Mouse (Mus musculus) macrophage (primary cell): ENCODE measurements around the gene Gm47189. TPM values are rescaled to one million over a fixed set of nuclear protein-coding genes. Genes with fewer than 3 reads are reported as not detected.
"Not testable (repeated sequence)": the region's sequence is repeated elsewhere in the genome, so short reads cannot be mapped to it uniquely, and the experiment has no call there.

Experiments used
- H3K27ac ChIP-seq: fragments of 350-480 bp; formaldehyde crosslinking; 2 replicates; pipeline ENCODE4 v1.9.0; 2021
- H3K36me3 ChIP-seq: fragments of 350-480 bp; formaldehyde crosslinking; 2 replicates; pipeline ENCODE4 v1.9.0; 2021; ENCODE audit errors: inconsistent target
- H3K4me3 ChIP-seq: fragments of 350-480 bp; formaldehyde crosslinking; 2 replicates; pipeline ENCODE4 v1.9.0; 2021; ENCODE audit errors: inconsistent target
- H3K79me2 ChIP-seq: fragments of 350-480 bp; formaldehyde crosslinking; 2 replicates; pipeline ENCODE4 v1.9.0; 2021; ENCODE audit errors: inconsistent target
- WGBS: methylation state at CpG from one replicate; pipeline ENCODE4 v1.1.7; 2026; ENCODE audit warnings: inconsistent platforms; ENCODE audit not compliant: missing documents; 5-methylcytosine and 5-hydroxymethylcytosine counted together
- polyA plus RNA-seq: library from polyadenylated mRNA; stranded (reverse); fragments of 250-400 nt; gene quantifications from 3 replicates; pipeline ENCODE4 v1.2.4, GENCODE M21; 2018; ENCODE audit warnings: inconsistent platforms
- total RNA-seq, 78 experiments: library from RNA; depleted of rRNA; stranded (reverse); fragments of 250-400 nt; gene quantifications; 1 replicate in 9 of 78; 2 replicates in 24 of 78; 3 replicates in 43 of 78; 4 replicates in 2 of 78; pipeline ENCODE4 v1.2.4; 2018; ENCODE audit warnings: inconsistent platforms in 56 of 78

The Gm47189 gene
- total RNA-seq (2018; cell fraction: chromatin; rRNA removed), result not detected
- not detected for total RNA-seq (2018; cell fraction: cytosol; rRNA removed)
- not detected for total RNA-seq (2018; cell fraction: nucleus; rRNA removed)
- polyA plus RNA-seq, result not detected in 3 replicates

DNA sequence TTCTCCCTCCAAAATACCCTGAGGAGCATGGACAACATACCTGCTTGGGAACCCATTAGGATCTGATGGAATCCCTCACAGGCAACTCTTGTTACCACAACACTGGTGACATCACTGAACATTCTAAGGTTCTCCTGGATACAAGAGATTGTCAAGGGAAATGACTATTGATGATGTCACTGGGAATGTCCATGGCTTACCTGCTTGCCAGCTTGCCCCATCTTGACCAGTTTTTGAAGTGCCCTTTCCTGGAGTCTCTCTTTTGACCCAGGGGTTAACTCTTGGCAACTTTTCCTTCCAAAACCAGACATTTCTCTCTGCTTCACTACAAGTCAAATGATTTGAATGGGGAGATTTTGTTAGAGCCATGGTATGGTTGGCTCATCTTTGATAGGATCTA is at the start of gene Gm47189:
Gene Gm47189 (minus strand): TSS at position 101 of the 400 bp plus-strand sequence.
- H3K36me3 ChIP-seq, H3K27ac ChIP-seq, H3K79me2 ChIP-seq, H3K4me3 ChIP-seq: not testable (repeated sequence)

DNA sequence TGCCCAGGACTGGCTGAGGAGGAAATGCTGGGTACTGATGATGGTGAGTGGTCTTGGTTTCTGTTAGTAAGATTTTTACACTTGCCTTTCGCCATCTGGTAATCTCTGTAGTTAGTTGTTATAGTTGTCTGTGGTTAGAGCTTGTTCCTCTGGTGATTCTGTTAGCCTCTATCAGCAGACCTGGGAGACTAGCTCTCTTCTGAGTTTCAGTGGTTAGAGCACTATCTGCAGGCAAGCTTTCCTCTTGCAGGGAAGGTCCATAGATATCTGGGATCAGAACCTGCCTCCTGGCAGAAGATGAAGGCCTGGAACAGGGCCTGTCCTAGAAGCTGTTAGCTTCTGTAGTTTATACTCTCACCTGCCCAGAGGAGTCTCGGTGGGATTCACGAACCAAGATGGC is 16.3 kb downstream of the Gm47189 start:
- H3K27ac ChIP-seq, H3K36me3 ChIP-seq, H3K79me2 ChIP-seq, H3K4me3 ChIP-seq: not testable (repeated sequence)
- WGBS, result no CpG with 5 or more reads among the region's 3 CpGs

DNA sequence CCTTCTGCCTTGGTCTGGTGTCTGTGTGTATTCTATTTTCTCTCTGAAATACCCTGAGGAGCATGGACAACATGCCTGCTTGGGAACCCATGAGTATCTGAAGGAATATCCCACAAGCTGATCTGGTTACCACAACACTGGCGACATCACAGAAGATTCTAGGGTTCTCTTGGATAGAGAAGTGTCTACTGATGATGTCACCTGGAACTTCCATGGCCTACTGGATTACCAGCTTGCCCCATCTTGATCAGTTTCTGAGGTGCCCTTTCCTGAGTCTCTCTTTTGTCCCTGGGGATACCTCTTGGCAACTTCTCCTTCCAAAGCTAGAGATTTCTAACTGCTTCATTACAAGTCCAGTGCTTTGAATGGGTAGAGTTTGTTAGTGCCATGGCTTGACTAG is 21.7 kb downstream of the Gm47189 start, which contains the start of gene Gm7929:
Gene Gm7929 (minus strand): TSS at position 101 of the 400 bp plus-strand sequence.
- not testable (repeated sequence) for H3K4me3 ChIP-seq, H3K27ac ChIP-seq, H3K36me3 ChIP-seq, H3K79me2 ChIP-seq
- WGBS, result no CpG with 5 or more reads among the region's 1 CpGs

DNA sequence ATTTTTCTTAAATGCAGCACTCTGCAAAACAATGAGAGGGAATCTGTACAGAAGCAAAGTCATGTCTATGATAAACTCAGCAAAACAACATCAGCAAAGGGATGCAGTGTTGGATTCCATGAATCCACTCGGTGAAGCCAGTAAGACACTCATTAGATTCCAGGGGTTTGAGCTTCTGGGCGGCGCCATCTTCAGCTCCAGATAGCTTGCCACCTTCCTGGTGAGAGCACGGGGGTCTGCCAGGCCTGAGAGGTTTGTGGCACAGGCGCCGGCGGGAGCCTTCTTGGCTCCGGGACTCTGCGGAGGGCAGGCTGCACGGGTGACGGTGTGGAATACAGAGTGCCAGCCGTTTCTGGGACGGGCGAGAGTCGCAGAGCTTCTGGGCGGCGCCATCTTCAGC is 48.8 kb downstream of the Gm47189 start:
- not testable (repeated sequence) for H3K79me2 ChIP-seq, H3K36me3 ChIP-seq, H3K27ac ChIP-seq, H3K4me3 ChIP-seq
- WGBS, result 74% methylated on average over 4 of the region's 17 CpGs

DNA sequence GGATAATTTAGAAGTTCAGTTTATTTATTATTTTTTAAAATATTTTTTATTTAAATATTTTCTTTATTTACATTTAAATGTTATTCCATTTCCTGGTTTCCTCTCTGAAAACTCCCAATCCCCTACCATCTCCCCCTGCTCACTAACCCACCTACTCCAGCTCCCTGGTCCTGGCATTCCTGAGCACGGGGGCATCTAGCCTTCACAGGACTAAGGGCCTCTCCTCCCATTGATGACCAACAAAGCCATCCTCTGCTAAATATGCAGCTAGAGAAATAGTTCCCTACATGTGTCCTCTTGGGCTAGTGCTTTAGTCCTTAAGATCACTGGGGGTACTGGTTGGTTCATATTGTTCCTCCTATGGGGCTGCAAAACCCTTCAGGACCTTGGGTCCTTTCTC is 55.1 kb downstream of the Gm47189 start:
- not testable (repeated sequence) for H3K4me3 ChIP-seq, H3K36me3 ChIP-seq, H3K27ac ChIP-seq, H3K79me2 ChIP-seq
- WGBS, result 77% methylated on average over 1 of the region's 1 CpGs

Other genes starting within 250 kb of the Gm47189 start
- not detected in 3 replicates for gene Gm7970, start 216.9 kb downstream of the Gm47189 start, polyA plus RNA-seq
- not detected in 3 replicates for gene 1700049E17Rik2, start 199.2 kb downstream of the Gm47189 start, polyA plus RNA-seq
- not detected in 3 replicates for gene Gm3072, start 147.8 kb downstream of the Gm47189 start, polyA plus RNA-seq
- not detected in 3 replicates for gene Gm3676, start 126.0 kb downstream of the Gm47189 start, polyA plus RNA-seq
- gene Gm8068, start 70.6 kb downstream of the Gm47189 start, polyA plus RNA-seq, result not detected in 3 replicates
- not detected in 3 replicates for gene Gm7929, start 21.8 kb downstream of the Gm47189 start, polyA plus RNA-seq
- gene Gm7980, start 134.8 kb upstream of the Gm47189 start, polyA plus RNA-seq, result not detected in 3 replicates
- gene 1700049E17Rik1, start 152.5 kb upstream of the Gm47189 start, polyA plus RNA-seq, result not detected in 3 replicates
- not detected in 3 replicates for gene 1700024B05Rik, start 171.6 kb upstream of the Gm47189 start, polyA plus RNA-seq
- gene Gm6401, start 195.5 kb upstream of the Gm47189 start, polyA plus RNA-seq, result not detected in 3 replicates
- not detected in 3 replicates for gene Gm3543, start 210.9 kb upstream of the Gm47189 start, polyA plus RNA-seq